Comparison of ENCODE assay signal across 8 mouse cellular contexts in the genomic region with DNA sequence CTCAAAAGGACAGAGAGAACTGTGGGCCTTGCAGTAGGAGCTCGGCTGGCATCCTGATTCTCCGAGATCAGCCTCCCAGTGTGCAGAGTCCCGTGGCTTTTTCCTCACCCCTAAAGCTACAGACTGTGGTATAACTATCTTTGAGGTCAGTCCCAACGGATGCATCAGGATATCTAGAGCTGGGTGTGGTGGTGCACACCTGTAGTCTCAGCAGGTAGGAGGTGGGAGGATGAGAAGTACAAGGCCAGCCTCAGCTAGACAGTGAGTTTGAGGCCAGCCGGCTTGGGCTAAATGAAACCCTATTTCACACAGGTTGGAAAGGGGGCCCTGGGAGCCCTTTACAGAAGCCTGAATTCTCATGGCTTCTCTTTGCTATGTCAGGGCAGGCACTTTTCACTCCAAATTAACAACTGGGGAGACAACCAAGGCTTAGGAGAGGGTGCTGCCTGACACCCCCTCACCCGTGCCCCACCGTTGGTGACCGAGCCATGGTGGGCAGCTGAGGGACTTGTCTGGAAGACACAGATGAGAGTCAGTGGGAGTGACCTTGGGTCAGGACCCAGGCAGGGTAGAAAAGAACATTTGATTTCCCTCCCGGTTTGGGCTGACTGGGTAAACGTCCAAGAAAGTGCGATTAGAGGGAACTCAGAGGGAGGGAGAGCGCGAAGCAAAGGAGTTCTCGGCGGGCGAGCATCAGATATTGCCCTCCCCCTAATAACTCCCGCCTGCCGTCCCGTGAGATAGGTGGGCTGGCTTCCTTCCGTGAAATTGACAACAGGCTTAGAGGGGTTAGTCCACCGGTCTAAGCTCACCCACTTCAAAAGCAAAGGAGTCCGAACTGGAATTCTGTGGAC. TPM values are rescaled to one million over a fixed set of nuclear protein-coding genes. Genes with fewer than 3 reads are reported as not detected.
A peak's percentile ranks its signal among the peaks of the same experiment; 100 is the strongest.
DNase-seq lines count a peak whose midpoint lies in the region; ATAC-seq and TF ChIP-seq lines count a peak whose summit lies in the region.

A gene (plus strand): TSS at position 642 of the 854 bp plus-strand sequence.

- H3K9me3 ChIP-seq in embryonic facial prominence, embryonic 10.5 days = no peaks in the 10 kb centered on the region
- no peaks in the 10 kb centered on the region for H3K9me3 ChIP-seq in midbrain, embryonic 16.5 days (replicated peaks; ENCODE audit: control insufficient read depth, low read length, poor library complexity, severe bottlenecking)

- TF ChIP-seq EP300 in heart, adult 2 months (IDR thresholded peaks at IDR 0.05; ENCODE audit: insufficient read depth, low read depth, low read length) = no peak

- ATAC-seq in midbrain, embryonic 16.5 days = 0 out of 2 replicates have a peak, but pooled peaks have one; percentile 22

- peak; percentile 36 for DNase-seq in ovary, postnatal 36 days (ENCODE audit: low spot score)
- DNase-seq in ovary, adult 18-20 months (ENCODE audit: low spot score) = no peak
- no peak for DNase-seq in embryonic facial prominence, embryonic 10.5 days (ENCODE audit: low spot score)
- peak in 1 of 2 experiments; percentile 60 for DNase-seq in heart, adult 2 months
- no peak for DNase-seq in layer of hippocampus, postnatal 14 days (ENCODE audit: low spot score in 2 of 2)
- DNase-seq in cerebellum, postnatal 10 days = no peak
- DNase-seq in retina, postnatal 1 day = no peak

- peaks cover 73% of the 10 kb centered on the region for H3K4me1 ChIP-seq in embryonic facial prominence, embryonic 10.5 days
- peaks cover 28% of the 10 kb centered on the region for H3K4me1 ChIP-seq in heart, adult 2 months (ENCODE audit: control insufficient read depth, insufficient read depth, low read length)
- H3K4me1 ChIP-seq in midbrain, embryonic 16.5 days (ENCODE audit: control insufficient read depth, insufficient read depth, low read length) = peaks cover 10% of the 10 kb centered on the region

- 0 out of 2 replicates have a peak, but pooled peaks cover 3% of the 10 kb centered on the region for H3K36me3 ChIP-seq in embryonic facial prominence, embryonic 10.5 days (replicated peaks)
- H3K36me3 ChIP-seq in heart, adult 2 months (ENCODE audit: control insufficient read depth, insufficient read depth, low read length) = no peaks in the 10 kb centered on the region; the same call in 1 of the 2 replicates
- H3K36me3 ChIP-seq in midbrain, embryonic 16.5 days (ENCODE audit: control insufficient read depth, insufficient read depth, low read length) = no peaks in the 10 kb centered on the region

- no peak for TF ChIP-seq POLR2A in heart, adult 2 months (IDR thresholded peaks at IDR 0.05; ENCODE audit: insufficient read depth, low read depth, low read length)

- H3K4me2 ChIP-seq in midbrain, embryonic 16.5 days (ENCODE audit: low read length) = peak within 1 kb of the TSS; percentile 60

- peaks cover 10% of the 10 kb centered on the region for H3K27me3 ChIP-seq in embryonic facial prominence, embryonic 10.5 days (replicated peaks; ENCODE audit: low read depth, poor library complexity, severe bottlenecking)
- H3K27me3 ChIP-seq in heart, adult 2 months (ENCODE audit: control insufficient read depth, insufficient read depth, low read length) = no peaks in the 10 kb centered on the region
- H3K27me3 ChIP-seq in midbrain, embryonic 16.5 days (ENCODE audit: control insufficient read depth, insufficient read depth, low read depth, low read length) = no peaks in the 10 kb centered on the region

- peak within 1 kb of the TSS; percentile 70 for H3K4me3 ChIP-seq in embryonic facial prominence, embryonic 10.5 days
- peak within 1 kb of the TSS; percentile 71 for H3K4me3 ChIP-seq in heart, adult 2 months
- peak within 1 kb of the TSS; percentile 36 for H3K4me3 ChIP-seq in midbrain, embryonic 16.5 days (ENCODE audit: low read depth, low read length)

- intact Hi-C loops in heart, adult 2 months (cut with DNase I) = loop anchor here (2.0 kb wide), 1 partner anchor 18 kb away; no protein-coding TSS in a partner anchor

- TF ChIP-seq CTCF in heart, adult 2 months (IDR thresholded peaks at IDR 0.05) = no peak

- 5% methylated on average over 22 of the region's 22 CpGs for WGBS in embryonic facial prominence, embryonic 10.5 days
- WGBS in heart, adult 2 months = 15% methylated on average over 22 of the region's 22 CpGs
- 6% methylated on average over 22 of the region's 22 CpGs for WGBS in midbrain, embryonic 16.5 days

- peak within 1 kb of the TSS; percentile 83 for H3K9ac ChIP-seq in heart, adult 2 months (ENCODE audit: low read depth, low read length)
- H3K9ac ChIP-seq in midbrain, embryonic 16.5 days (ENCODE audit: low read depth, low read length) = peak within 1 kb of the TSS; percentile 49

- H3K27ac ChIP-seq in embryonic facial prominence, embryonic 10.5 days (replicated peaks) = peak within 1 kb of the TSS; percentile 90
- peak within 1 kb of the TSS; percentile 98 for H3K27ac ChIP-seq in heart, adult 2 months
- H3K27ac ChIP-seq in midbrain, embryonic 16.5 days (ENCODE audit: low read length) = no peak within 1 kb of the TSS

- H3K79me2 ChIP-seq in heart, adult 2 months (replicated peaks; ENCODE audit: control insufficient read depth, insufficient read depth, low read length) = no peaks in the 10 kb centered on the region

RNA-seq across cellular contexts. Expression of the gene that starts here (rescaled TPM):
- 33.4 and 34.8 TPM in 2 replicates for polyA plus RNA-seq in embryonic facial prominence, embryonic 10.5 days (2016; fragmentation: Nextera tagmentation; extraction: Ambion mirVana)
- total RNA-seq in heart, adult 2 months (2021) = 10 to 100 TPM; 50.8 to 62.8 TPM
- polyA plus RNA-seq in heart, adult 2 months (2012; rRNA removed) = 57.1 and 59.7 TPM in 2 replicates
- total RNA-seq in layer of hippocampus, postnatal 14 days (2021) = 10 to 100 TPM; 12.8 to 15.2 TPM
- polyA plus RNA-seq in midbrain, embryonic 16.5 days (2015; fragmentation: Nextera tagmentation; extraction: Ambion mirVana) = 11.0 and 11.2 TPM in 2 replicates
